Mouse (Mus musculus) cerebellum, adult 2 months (tissue): ENCODE measurements around the gene Ly6g5b. TPM values are rescaled to one million over a fixed set of nuclear protein-coding genes. Genes with fewer than 3 reads are reported as not detected.

Experiments
- DNase-seq, 2 experiments: peaks; one replicate each; pipeline ENCODE4 v3.0.0; 2021
- H3K27ac ChIP-seq: fragments of 200-500 bp; 2 replicates; pipeline ENCODE4 v1.5.1; 2012; ENCODE audit warnings: low read length, control low read depth, inconsistent platforms; ENCODE audit not compliant: insufficient read depth
- H3K27me3 ChIP-seq: fragments of 200-500 bp; 2 replicates; pipeline ENCODE4 v1.6.1; 2012; ENCODE audit warnings: inconsistent platforms, mild to moderate bottlenecking, low read length, moderate library complexity; ENCODE audit not compliant: control insufficient read depth, insufficient read depth
- H3K4me1 ChIP-seq: fragments of 200-500 bp; 2 replicates; pipeline ENCODE4 v1.6.1; 2011; ENCODE audit warnings: low read length; ENCODE audit not compliant: control insufficient read depth, insufficient read depth
- H3K4me3 ChIP-seq: fragments of 200-500 bp; replicated peaks from 2 replicates; pipeline ENCODE3; 2011; ENCODE audit warnings: mild to moderate bottlenecking, low read depth, low read length, control low read depth; ENCODE audit not compliant: insufficient read depth
- CTCF ChIP-seq: fragments of 200-500 bp; IDR thresholded peaks from 2 replicates; pipeline ENCODE4 v1.5.1; 2011; ENCODE audit warnings: low read depth, mild to moderate bottlenecking, control low read depth, low read length, moderate library complexity, borderline replicate concordance; ENCODE audit not compliant: insufficient read depth
- POLR2A ChIP-seq: fragments of 200-500 bp; IDR thresholded peaks from 2 replicates; pipeline ENCODE4 v1.6.1; 2011; ENCODE audit warnings: low read length, control low read depth, borderline replicate concordance; ENCODE audit not compliant: insufficient read depth
- WGBS: fragments of 180-500 bp; shearing (Covaris S2); methylation state at CpG from one replicate; pipeline ENCODE4 v1.1.7; 2018; 5-methylcytosine and 5-hydroxymethylcytosine counted together
- polyA plus RNA-seq: library from polyadenylated mRNA; depleted of rRNA; stranded (reverse); fragments of >200 nt; gene quantifications from 2 replicates; pipeline ENCODE4 v1.2.3, GENCODE M21; 2012

The Ly6g5b gene
- polyA plus RNA-seq, 1 experiment = 3.4 TPM

- Histone ChIP-seq H3K4me1 (peaks cover 41% of the 10 kb centered on the region), H3K27ac (no peak overlapping the region), H3K27me3 (no peaks in the 10 kb centered on the region), H3K4me3 (no peak overlapping the region)
- no peak for TF ChIP-seq POLR2A
- TF ChIP-seq CTCF = no peak
- 55% methylated on average over 9 of the region's 9 CpGs for WGBS
- DNase-seq = no peak
These were observed 35.5 kb downstream of the Ly6g5b start for GRCm38 (mm10) chr17:35079778-35080177.

GRCm38 (mm10) chr17:35077786-35078233 lies 37.4 kb downstream of the Ly6g5b start, which contains the start of gene Ly6g6d:
Ly6g6d (minus strand) TSS chr17:35078065.
- 17% methylated on average over 14 of the region's 14 CpGs for WGBS
- H3K4me1 ChIP-seq = peaks cover 41% of the 10 kb centered on the region
- H3K4me3 ChIP-seq = peak within 1 kb of the TSS; percentile 51
- H3K27me3 ChIP-seq = no peaks in the 10 kb centered on the region
- peak; percentile 27; the same call in 1 of the 2 replicates for TF ChIP-seq POLR2A
- peak; percentile 46; the same call in 1 of the 2 replicates for TF ChIP-seq CTCF
- DNase-seq = peak; percentile 37 to 67
- peak within 1 kb of the TSS; percentile 19; the same call in 1 of the 2 replicates for H3K27ac ChIP-seq

- no peak for TF ChIP-seq CTCF
- no peak for TF ChIP-seq POLR2A
- Histone ChIP-seq H3K27me3 (no peaks in the 10 kb centered on the region), H3K27ac (0 out of 2 replicates have a peak overlapping the region, but pooled peaks have one; percentile 19), H3K4me1 (peaks cover 44% of the 10 kb centered on the region), H3K4me3 (no peak overlapping the region)
- peak in 1 of 2 experiments; percentile 26 for DNase-seq
- 35% methylated on average over 2 of the region's 2 CpGs for WGBS
These were observed 37.9 kb downstream of the Ly6g5b start for GRCm38 (mm10) chr17:35077285-35077684.

GRCm38 (mm10) chr17:35076507-35077176 lies 38.6 kb downstream of the Ly6g5b start, which contains the start of gene Ly6g6e:
Ly6g6e (plus strand) TSS chr17:35076902.
- Histone ChIP-seq H3K4me1 (peaks cover 45% of the 10 kb centered on the region), H3K4me3 (peak within 1 kb of the TSS; percentile 51), H3K27me3 (no peaks in the 10 kb centered on the region), H3K27ac (peak within 1 kb of the TSS; percentile 19; the same call in 1 of the 2 replicates)
- 54% methylated on average over 10 of the region's 10 CpGs for WGBS
- TF ChIP-seq CTCF = no peak
- TF ChIP-seq POLR2A = no peak
- no peak for DNase-seq

- 9% methylated on average over 17 of the region's 17 CpGs for WGBS
- Histone ChIP-seq H3K27me3 (no peaks in the 10 kb centered on the region), H3K27ac (peak overlapping the region; percentile 73), H3K4me3 (peak overlapping the region; percentile 5), H3K4me1 (peaks cover 52% of the 10 kb centered on the region)
- TF ChIP-seq POLR2A (peak; percentile 39; the same call in 1 of the 2 replicates), CTCF (no peak)
- DNase-seq = peak; percentile 89 to 92
These were observed 41.1 kb downstream of the Ly6g5b start for GRCm38 (mm10) chr17:35074097-35074496.

GRCm38 (mm10) chr17:35071454-35071853 lies 43.8 kb downstream of the Ly6g5b start:
- peak; percentile 46 to 49 for DNase-seq
- Histone ChIP-seq H3K27me3 (no peaks in the 10 kb centered on the region), H3K27ac (peak overlapping the region; percentile 98), H3K4me3 (no peak overlapping the region), H3K4me1 (peaks cover 43% of the 10 kb centered on the region)
- TF ChIP-seq POLR2A = no peak
- TF ChIP-seq CTCF = no peak
- WGBS = 41% methylated on average over 9 of the region's 9 CpGs

GRCm38 (mm10) chr17:35070556-35071229 lies 44.5 kb downstream of the Ly6g5b start:
- peak overlapping the region; percentile 97 for H3K27ac ChIP-seq
- no peak; the same call in 1 of the 2 replicates for TF ChIP-seq POLR2A
- TF ChIP-seq CTCF = peak; percentile 78
- 5% methylated on average over 6 of the region's 6 CpGs for WGBS
- peak; percentile 87 to 97 for DNase-seq
- H3K27me3 ChIP-seq = no peaks in the 10 kb centered on the region
- H3K4me3 ChIP-seq = peak overlapping the region; percentile 16
- peaks cover 43% of the 10 kb centered on the region for H3K4me1 ChIP-seq
